Mouse (Mus musculus) ES-Bruce4 (cell line): Measurements from ENCODE around the gene Zfp169.

ENCODE experiments used
- CTCF ChIP-seq: IDR thresholded peaks from one replicate; pipeline ENCODE4 v1.8.1; 2011; ENCODE audit warnings: low read depth, low read length
- EP300 ChIP-seq: IDR thresholded peaks from 2 replicates; pipeline ENCODE4 v1.6.1; 2011; ENCODE audit warnings: low read depth, low read length; ENCODE audit not compliant: insufficient read depth
- POLR2A ChIP-seq: IDR thresholded peaks from one replicate; pipeline ENCODE4 v1.8.1; 2011; ENCODE audit warnings: low read length; ENCODE audit not compliant: insufficient read depth

- TF ChIP-seq CTCF = no peak
- TF ChIP-seq POLR2A = no peak
- TF ChIP-seq EP300 = no peak
Observed at GRCm38 (mm10) chr13:48562336-48562735, 49.1 kb upstream of the Zfp169 start.
